Mouse (Mus musculus): Measurements from ENCODE around the gene Actr8.

The Actr8 gene

DNA sequence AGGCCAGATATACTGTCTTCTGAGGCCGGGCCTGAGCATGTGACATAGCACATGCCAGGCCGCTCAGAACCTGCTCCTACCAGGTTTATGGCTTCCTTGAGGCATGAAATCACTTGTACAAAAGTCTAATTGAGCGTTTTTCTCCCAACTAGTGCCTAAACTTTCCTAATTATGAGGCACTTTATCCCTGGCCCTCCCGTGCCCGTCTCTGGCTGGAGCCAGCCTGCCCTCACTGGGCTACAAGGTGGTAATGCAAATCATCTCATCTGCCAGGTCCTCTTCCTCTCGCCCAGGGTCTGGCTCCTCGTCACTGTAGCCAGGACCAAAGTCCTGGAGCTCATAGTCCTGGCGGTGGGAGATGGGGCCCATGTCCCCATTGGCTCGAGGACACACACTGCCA is 63.7 kb downstream of the Actr8 start:
- no peaks in the 10 kb centered on the region for H3K27me3 ChIP-seq (ENCODE audit: control insufficient read depth, insufficient read depth, low read length, poor library complexity, severe bottlenecking)
- DNase-seq (ENCODE audit: low read depth, low spot score), result no peak

DNA sequence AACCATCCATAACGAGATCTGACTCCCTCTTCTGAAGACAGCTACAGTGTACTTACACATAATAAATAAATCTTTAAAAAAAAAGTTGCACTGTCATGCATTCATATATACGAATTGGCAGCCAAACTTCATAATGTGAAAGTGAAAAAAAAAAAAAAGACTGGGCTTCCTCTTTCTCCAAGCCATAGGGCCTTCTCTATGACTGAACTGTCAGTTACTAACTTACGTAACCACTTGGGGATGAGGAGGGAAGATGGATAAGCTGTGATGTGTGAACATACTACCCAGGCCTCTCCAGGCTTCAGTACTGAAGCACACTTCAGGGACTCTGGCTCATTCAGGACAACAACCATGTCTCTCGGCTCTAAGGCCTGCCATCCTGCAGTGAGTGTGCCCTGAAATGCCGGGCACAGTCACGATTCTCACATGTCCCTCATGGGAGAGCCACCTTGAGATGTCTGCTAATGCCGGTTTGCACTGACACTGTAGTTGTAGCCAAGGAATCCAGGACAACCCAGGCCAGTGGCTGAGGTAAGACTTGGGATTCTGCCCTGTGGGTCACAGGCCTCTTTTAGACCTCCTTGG is 65.3 kb downstream of the Actr8 start:
- DNase-seq (ENCODE audit: low read depth, low spot score), result no peak

More for the DNA sequence above, 63.7 kb downstream of the Actr8 start:
- H3K36me3 ChIP-seq (ENCODE audit: control insufficient read depth, insufficient read depth, low read length, poor library complexity, severe bottlenecking), result no peaks in the 10 kb centered on the region

DNA sequence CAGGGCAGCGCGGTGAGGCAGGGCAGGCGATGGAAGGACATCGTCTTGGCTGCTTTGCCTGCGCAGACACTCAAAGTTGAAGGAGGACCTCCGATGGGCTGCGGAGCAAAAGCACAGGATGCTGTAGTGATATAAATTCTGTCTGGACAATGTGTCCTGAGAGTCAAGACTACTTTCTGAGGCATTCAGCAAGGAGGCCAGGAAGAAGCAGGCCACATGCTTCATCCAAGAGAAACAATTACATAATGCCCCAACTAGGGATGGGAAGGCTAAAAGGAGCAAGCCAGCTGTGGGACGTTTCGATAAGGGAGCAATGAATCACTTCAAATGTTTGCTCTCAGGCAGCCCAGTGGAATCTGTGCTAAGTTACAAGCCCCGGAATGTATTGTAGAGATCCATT is 67.1 kb downstream of the Actr8 start:
- no peak for DNase-seq (ENCODE audit: low read depth, low spot score)
- Histone ChIP-seq H3K36me3 (ENCODE audit: control insufficient read depth, insufficient read depth, low read length, poor library complexity, severe bottlenecking) (no peaks in the 10 kb centered on the region), H3K27me3 (ENCODE audit: control insufficient read depth, insufficient read depth, low read length, poor library complexity, severe bottlenecking) (no peaks in the 10 kb centered on the region)

More for the DNA sequence above, 65.3 kb downstream of the Actr8 start:
- H3K27me3 ChIP-seq (ENCODE audit: control insufficient read depth, insufficient read depth, low read length, poor library complexity, severe bottlenecking), result no peaks in the 10 kb centered on the region
- no peaks in the 10 kb centered on the region for H3K36me3 ChIP-seq (ENCODE audit: control insufficient read depth, insufficient read depth, low read length, poor library complexity, severe bottlenecking)

DNA sequence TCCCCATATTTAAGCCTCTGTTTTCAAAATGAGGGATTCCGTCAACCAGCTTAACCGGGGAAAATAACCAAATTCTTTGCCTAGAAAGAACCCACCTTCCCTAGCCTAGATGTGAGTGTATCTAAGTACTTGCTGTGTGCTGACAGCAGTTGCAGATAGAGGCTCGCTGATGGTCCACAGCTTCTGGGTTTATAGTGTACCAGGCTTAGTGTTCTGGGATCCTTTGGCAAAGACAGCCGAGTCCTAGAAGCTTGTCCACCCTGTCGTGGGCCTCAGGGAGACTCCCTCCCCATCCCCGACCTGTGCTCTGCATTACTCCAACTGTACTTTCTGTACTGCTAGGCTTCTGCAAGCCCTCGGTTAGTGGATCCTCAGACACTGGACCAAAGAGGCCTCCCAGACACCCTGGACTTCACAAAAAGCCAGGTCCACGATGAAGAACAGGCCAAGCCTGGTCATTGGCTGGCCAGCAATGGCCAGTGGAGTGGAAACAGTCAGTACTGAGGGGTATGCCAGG is 67.6 kb downstream of the Actr8 start:
- Histone ChIP-seq H3K36me3 (ENCODE audit: control insufficient read depth, insufficient read depth, low read length, poor library complexity, severe bottlenecking) (no peaks in the 10 kb centered on the region), H3K27me3 (ENCODE audit: control insufficient read depth, insufficient read depth, low read length, poor library complexity, severe bottlenecking) (no peaks in the 10 kb centered on the region)
- DNase-seq (ENCODE audit: low read depth, low spot score), result no peak

DNA sequence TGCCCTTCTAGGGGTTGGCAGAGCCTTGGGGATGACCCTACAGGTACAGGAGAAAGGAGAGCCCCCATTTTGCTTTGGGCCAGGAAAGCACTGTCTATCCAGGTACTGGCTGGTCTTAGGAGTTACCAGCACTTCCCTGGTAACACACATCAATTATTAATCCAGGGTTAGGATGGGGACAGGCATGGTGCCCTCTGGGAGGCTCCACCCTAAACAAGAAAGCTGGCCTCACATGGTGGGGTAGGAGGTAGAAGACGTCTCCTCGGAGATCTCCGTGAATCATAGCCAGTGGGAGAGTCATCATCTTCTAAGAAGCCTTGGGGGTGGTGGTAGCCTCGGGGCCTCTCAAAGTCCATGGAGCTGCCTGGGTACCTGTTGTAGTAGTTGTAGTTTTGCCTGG is 68.8 kb downstream of the Actr8 start:
- no peaks in the 10 kb centered on the region for H3K27me3 ChIP-seq (ENCODE audit: control insufficient read depth, insufficient read depth, low read length, poor library complexity, severe bottlenecking)
- H3K36me3 ChIP-seq (ENCODE audit: control insufficient read depth, insufficient read depth, low read length, poor library complexity, severe bottlenecking), result no peaks in the 10 kb centered on the region
- DNase-seq (ENCODE audit: low read depth, low spot score), result no peak

DNA sequence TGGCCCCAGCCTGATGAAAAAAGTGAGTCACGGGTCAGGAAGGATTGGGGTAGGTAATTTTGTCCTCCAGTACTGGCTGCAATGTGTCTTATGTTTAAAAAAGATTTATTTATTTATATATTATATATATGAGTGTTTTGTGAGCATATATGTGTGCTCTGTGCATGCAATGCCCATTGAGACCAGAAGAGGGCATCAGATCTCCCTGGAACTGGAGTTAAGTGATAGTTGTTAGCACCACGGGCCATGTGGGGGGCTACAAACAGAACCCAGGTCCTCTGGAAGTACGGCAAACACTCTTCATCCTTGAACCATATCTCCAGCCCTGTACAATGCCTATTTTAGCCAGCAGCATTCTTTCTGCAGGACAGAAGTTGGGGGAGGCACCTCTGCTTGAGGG is 69.9 kb downstream of the Actr8 start:
- DNase-seq (ENCODE audit: low read depth, low spot score), result peak; percentile 35
- no peaks in the 10 kb centered on the region for H3K36me3 ChIP-seq (ENCODE audit: control insufficient read depth, insufficient read depth, low read length, poor library complexity, severe bottlenecking)
- no peaks in the 10 kb centered on the region for H3K27me3 ChIP-seq (ENCODE audit: control insufficient read depth, insufficient read depth, low read length, poor library complexity, severe bottlenecking)

DNA sequence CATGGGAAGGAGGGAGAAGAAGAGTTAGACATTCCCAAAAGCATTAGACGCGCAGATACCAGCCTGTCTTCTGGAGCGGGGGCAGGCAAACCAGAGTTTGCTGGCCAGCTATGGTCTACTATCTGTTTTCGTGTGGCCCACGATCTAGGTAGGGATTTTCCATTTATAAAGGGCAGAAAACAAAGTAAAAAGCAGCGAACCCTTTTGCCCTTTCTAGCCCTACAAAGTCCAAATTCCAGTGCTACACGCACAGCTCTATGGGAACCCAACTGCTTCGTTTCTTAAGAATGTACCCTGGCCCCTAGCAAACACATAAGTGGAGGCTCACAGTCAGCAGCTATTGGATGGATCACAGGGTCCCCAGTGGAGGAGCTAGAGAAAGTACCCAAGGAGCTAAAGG is 72.1 kb downstream of the Actr8 start:
- DNase-seq (ENCODE audit: low read depth, low spot score), result no peak

DNA sequence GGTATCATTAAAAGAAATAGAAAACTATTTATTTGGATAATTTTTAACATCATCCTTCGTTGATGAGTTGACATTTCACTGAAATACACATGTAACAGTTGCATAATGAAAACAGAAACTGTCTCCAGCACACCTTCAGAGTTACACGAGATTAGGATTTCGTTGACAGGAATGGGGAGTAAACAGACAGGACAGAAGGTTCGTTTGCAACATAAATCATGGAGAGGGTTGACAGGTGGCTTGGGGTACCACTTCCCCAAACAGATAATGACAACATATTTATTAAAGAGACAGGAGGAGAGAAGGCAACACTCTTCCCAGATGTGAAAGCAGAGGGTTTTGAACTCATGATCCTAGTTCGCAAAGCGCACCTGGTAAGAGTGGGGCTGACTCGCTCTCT is 76.8 kb downstream of the Actr8 start:
- no peak for DNase-seq (ENCODE audit: low read depth, low spot score)
- Histone ChIP-seq H3K36me3 (ENCODE audit: control insufficient read depth, insufficient read depth, low read length, poor library complexity, severe bottlenecking) (no peaks in the 10 kb centered on the region), H3K27me3 (ENCODE audit: control insufficient read depth, insufficient read depth, low read length, poor library complexity, severe bottlenecking) (no peaks in the 10 kb centered on the region)

More for the DNA sequence above, 72.1 kb downstream of the Actr8 start:
- H3K27me3 ChIP-seq (ENCODE audit: control insufficient read depth, insufficient read depth, low read length, poor library complexity, severe bottlenecking), result no peaks in the 10 kb centered on the region
- no peaks in the 10 kb centered on the region for H3K36me3 ChIP-seq (ENCODE audit: control insufficient read depth, insufficient read depth, low read length, poor library complexity, severe bottlenecking)

Data from splenic B cell, adult 2 months (primary cell).